Mouse (Mus musculus) frontal cortex, postnatal 36 days (tissue): ENCODE results near the gene Tmem274.

Experiments used
- DNase-seq, 2 experiments: peaks; one replicate each; pipeline ENCODE4 v3.0.0; 2022; ENCODE audit warnings: low spot score in 2 of 2

The Tmem274 gene

GRCm38 (mm10) chr4:149525170-149525569 is 48.0 kb downstream of the Tmem274 start:
- no peak for DNase-seq

DNA sequence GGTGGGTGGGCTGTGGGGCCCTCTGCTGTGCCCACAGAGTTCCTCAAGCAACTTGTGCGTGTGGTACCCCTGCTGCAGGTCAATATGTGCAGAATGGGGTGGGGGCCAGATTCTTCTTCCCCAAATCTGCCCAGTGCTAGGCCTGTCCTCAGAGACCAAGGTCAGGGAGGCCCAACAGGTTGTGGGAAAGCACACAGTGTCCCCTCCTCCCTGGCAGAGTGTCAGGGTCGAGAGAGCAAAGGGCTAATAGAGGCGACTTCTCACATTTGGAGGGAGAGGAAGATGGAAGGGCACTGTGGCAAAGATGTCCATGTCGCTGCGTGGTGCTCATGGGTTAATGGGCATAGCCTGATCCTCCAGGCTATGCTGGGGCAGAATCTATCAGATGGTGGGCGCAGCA is 48.6 kb downstream of the Tmem274 start:
- DNase-seq = no peak

GRCm38 (mm10) chr4:149526330-149526729 is 49.2 kb downstream of the Tmem274 start:
- DNase-seq = no peak

GRCm38 (mm10) chr4:149527621-149528354 is 50.6 kb downstream of the Tmem274 start:
- DNase-seq = no peak

DNA sequence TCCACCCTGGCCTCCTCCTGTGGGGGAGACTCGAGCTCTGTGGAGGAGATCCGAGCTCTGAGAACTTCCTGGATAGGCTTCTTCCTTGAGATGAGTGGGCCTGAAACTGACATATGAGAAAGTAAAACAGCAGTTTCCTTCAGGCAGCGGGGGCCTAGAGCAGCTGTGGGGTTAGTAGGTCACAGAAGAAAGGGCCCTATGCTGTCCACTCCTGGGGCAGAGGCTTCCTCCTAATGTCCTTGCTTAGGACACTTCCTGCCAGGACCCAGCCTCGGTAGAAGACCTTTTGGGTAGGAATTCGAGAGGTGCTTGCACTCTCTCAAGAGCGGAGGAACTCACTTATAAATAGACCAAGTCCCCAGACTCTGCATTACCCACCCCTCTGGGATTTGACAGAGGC is 52.5 kb downstream of the Tmem274 start:
- no peak for DNase-seq
